Mouse (Mus musculus): ENCODE measurements at regions not wholly inside any gene's neighbourhood (a gene's known extent, or its start where the extent isn't known, plus 50 kb on each side); places are given as distances from the start of the nearest gene placed in this dataset.

- Histone ChIP-seq H3K4me2 (ENCODE audit: low read depth, low read length) (peak overlapping the region; percentile 39), H3K4me1 (replicated peaks; ENCODE audit: control insufficient read depth, insufficient read depth, low read length) (peaks cover 17% of the 10 kb centered on the region), H3K27me3 (ENCODE audit: control insufficient read depth, insufficient read depth, low read depth, low read length) (no peaks in the 10 kb centered on the region), H3K4me3 (ENCODE audit: low read length) (no peak overlapping the region), H3K9ac (ENCODE audit: low read length) (no peak overlapping the region), H3K27ac (ENCODE audit: low read length) (no peak overlapping the region), H3K9me3 (ENCODE audit: control insufficient read depth, low read length) (no peaks in the 10 kb centered on the region), H3K36me3 (ENCODE audit: control insufficient read depth, insufficient read depth, low read length) (no peaks in the 10 kb centered on the region)
- 16% methylated on average over 8 of the region's 8 CpGs for WGBS
- ATAC-seq (ENCODE audit: low read depth) = 0 out of 2 replicates have a peak, but pooled peaks have one; percentile 37
These were observed 111.8 kb downstream of the Cd24a start for GRCm38 (mm10) chr10:43689914-43690316.

- Histone ChIP-seq H3K27ac (ENCODE audit: low read length) (no peak overlapping the region), H3K4me2 (ENCODE audit: low read depth, low read length) (no peak overlapping the region), H3K9ac (ENCODE audit: low read length) (no peak overlapping the region), H3K27me3 (ENCODE audit: control insufficient read depth, insufficient read depth, low read depth, low read length) (no peaks in the 10 kb centered on the region), H3K36me3 (ENCODE audit: control insufficient read depth, insufficient read depth, low read length) (no peaks in the 10 kb centered on the region), H3K4me1 (replicated peaks; ENCODE audit: control insufficient read depth, insufficient read depth, low read length) (peaks cover 17% of the 10 kb centered on the region), H3K4me3 (ENCODE audit: low read length) (no peak overlapping the region), H3K9me3 (ENCODE audit: control insufficient read depth, low read length) (no peaks in the 10 kb centered on the region)
- ATAC-seq (ENCODE audit: low read depth) = no peak
- 38% methylated on average over 5 of the region's 5 CpGs for WGBS
These were observed 115.9 kb downstream of the Cd24a start for GRCm38 (mm10) chr10:43693974-43694373.

DNA sequence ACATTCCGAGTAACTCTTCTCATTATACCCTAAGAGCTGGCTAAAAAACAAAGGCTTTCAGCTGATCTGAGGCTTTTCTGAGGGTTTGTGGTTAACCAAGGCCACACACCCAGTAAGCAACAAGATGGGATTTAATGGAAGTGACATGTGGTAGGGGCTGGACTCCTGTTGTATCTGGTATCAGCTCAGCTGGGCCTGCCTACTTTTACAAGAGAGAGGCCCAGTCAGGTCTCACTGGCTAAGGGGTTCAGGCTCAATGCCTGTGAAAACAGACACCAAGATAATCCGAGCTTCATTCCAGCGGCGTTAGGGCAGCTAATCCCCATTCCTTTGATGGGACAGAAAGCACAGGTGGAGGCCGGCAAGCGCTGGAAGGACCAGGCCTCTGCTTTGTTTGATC, 116.4 kb downstream of the Cd24a start:
- Histone ChIP-seq H3K36me3 (ENCODE audit: control insufficient read depth, insufficient read depth, low read length) (no peaks in the 10 kb centered on the region), H3K9ac (ENCODE audit: low read length) (no peak overlapping the region), H3K27me3 (ENCODE audit: control insufficient read depth, insufficient read depth, low read depth, low read length) (no peaks in the 10 kb centered on the region), H3K4me2 (ENCODE audit: low read depth, low read length) (no peak overlapping the region), H3K9me3 (ENCODE audit: control insufficient read depth, low read length) (no peaks in the 10 kb centered on the region), H3K4me1 (replicated peaks; ENCODE audit: control insufficient read depth, insufficient read depth, low read length) (peaks cover 12% of the 10 kb centered on the region), H3K4me3 (ENCODE audit: low read length) (no peak overlapping the region), H3K27ac (ENCODE audit: low read length) (no peak overlapping the region)
- 34% methylated on average over 6 of the region's 6 CpGs for WGBS
- ATAC-seq (ENCODE audit: low read depth) = no peak

GRCm38 (mm10) chr10:43695470-43695869, 117.4 kb downstream of the Cd24a start:
- WGBS = 64% methylated on average over 10 of the region's 10 CpGs
- Histone ChIP-seq H3K9me3 (ENCODE audit: control insufficient read depth, low read length) (no peaks in the 10 kb centered on the region), H3K4me2 (ENCODE audit: low read depth, low read length) (no peak overlapping the region), H3K4me3 (ENCODE audit: low read length) (no peak overlapping the region), H3K27ac (ENCODE audit: low read length) (no peak overlapping the region), H3K4me1 (replicated peaks; ENCODE audit: control insufficient read depth, insufficient read depth, low read length) (peaks cover 5% of the 10 kb centered on the region; the same call in 1 of the 2 replicates), H3K9ac (ENCODE audit: low read length) (no peak overlapping the region), H3K27me3 (ENCODE audit: control insufficient read depth, insufficient read depth, low read depth, low read length) (no peaks in the 10 kb centered on the region), H3K36me3 (ENCODE audit: control insufficient read depth, insufficient read depth, low read length) (no peaks in the 10 kb centered on the region)
- ATAC-seq (ENCODE audit: low read depth) = no peak

- 16% methylated on average over 2 of the region's 2 CpGs for WGBS
- Histone ChIP-seq H3K27me3 (ENCODE audit: control insufficient read depth, insufficient read depth, low read depth, low read length) (no peaks in the 10 kb centered on the region), H3K9me3 (ENCODE audit: control insufficient read depth, low read length) (no peaks in the 10 kb centered on the region), H3K4me1 (replicated peaks; ENCODE audit: control insufficient read depth, insufficient read depth, low read length) (peaks cover 5% of the 10 kb centered on the region; the same call in 1 of the 2 replicates), H3K27ac (ENCODE audit: low read length) (no peak overlapping the region), H3K4me3 (ENCODE audit: low read length) (no peak overlapping the region), H3K36me3 (ENCODE audit: control insufficient read depth, insufficient read depth, low read length) (no peaks in the 10 kb centered on the region), H3K9ac (ENCODE audit: low read length) (no peak overlapping the region), H3K4me2 (ENCODE audit: low read depth, low read length) (no peak overlapping the region)
- ATAC-seq (ENCODE audit: low read depth) = no peak; the same call in 1 of the 2 replicates
These were observed 119.8 kb downstream of the Cd24a start for GRCm38 (mm10) chr10:43697917-43698316.

DNA sequence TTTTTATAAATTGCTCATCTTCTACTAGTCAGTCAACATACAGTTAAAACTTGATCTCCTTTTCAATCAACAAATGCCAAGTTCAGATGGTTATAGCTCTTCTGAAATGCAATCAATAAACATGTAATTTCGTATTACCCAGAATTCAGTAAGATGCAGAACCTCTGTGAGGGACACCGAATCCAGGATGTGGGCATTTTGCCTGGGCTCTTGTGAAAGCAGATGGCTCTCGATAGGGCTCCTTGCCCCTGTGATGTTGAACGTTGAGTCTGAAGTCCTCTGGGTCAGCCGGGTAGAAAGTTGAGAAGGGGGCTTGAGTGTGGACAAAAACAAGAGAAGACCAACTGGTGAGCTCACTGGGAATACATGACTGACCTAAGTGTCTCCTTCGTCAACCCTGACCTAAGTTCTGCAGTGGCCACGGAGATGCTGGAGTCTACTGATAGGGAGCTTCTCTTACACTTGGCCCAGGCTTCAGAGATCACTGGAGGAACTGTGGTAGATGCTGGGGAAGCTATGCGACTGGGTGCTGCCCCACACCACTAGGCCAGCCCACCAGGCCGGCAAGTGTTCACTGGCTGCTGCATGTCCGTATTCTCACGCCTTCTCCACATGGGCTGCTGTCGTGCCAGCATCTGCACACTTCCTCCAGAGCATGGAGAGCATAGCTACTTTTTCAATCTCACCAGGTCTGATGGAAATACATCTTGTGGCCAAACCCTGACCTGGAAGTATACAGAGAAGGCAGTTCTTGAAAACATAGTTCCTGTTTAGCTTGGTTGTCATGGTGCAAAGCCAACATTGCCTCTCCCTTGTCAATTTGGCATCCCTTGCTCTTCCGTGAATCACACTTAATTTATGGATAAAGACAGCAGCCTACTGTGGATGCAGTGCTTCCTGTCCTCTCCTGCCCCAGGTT, 122.5 kb downstream of the Cd24a start:
- no peak for ATAC-seq (ENCODE audit: low read depth)
- Histone ChIP-seq H3K27me3 (ENCODE audit: control insufficient read depth, insufficient read depth, low read depth, low read length) (no peaks in the 10 kb centered on the region), H3K4me3 (ENCODE audit: low read length) (no peak overlapping the region), H3K9me3 (ENCODE audit: control insufficient read depth, low read length) (no peaks in the 10 kb centered on the region), H3K27ac (ENCODE audit: low read length) (no peak overlapping the region), H3K9ac (ENCODE audit: low read length) (no peak overlapping the region), H3K36me3 (ENCODE audit: control insufficient read depth, insufficient read depth, low read length) (no peaks in the 10 kb centered on the region), H3K4me2 (ENCODE audit: low read depth, low read length) (no peak overlapping the region), H3K4me1 (replicated peaks; ENCODE audit: control insufficient read depth, insufficient read depth, low read length) (no peaks in the 10 kb centered on the region)
- 78% methylated on average over 13 of the region's 13 CpGs for WGBS

DNA sequence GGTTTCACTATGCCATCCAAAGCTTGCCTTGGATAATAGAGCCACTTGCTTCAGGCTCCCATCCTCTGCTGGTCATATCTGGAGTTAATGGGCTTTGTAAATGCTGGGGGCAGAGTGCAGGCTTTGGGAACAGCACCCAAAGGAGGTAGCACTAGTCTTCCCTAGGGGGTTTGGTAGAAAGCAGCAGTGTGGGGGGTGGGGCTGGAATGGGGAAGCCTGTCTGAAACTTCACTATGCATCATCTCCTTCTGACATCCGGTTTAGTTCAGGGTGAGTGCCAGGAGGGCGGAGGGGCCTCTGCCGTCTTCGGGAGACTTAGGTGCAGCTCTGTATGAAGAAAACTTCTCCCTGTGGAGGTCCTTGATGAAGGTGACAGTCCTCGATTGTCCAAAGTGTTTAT, 124.8 kb downstream of the Cd24a start:
- Histone ChIP-seq H3K9ac (ENCODE audit: low read length) (no peak overlapping the region), H3K4me3 (ENCODE audit: low read length) (no peak overlapping the region), H3K4me1 (replicated peaks; ENCODE audit: control insufficient read depth, insufficient read depth, low read length) (no peaks in the 10 kb centered on the region), H3K4me2 (ENCODE audit: low read depth, low read length) (no peak overlapping the region), H3K36me3 (ENCODE audit: control insufficient read depth, insufficient read depth, low read length) (no peaks in the 10 kb centered on the region), H3K27me3 (ENCODE audit: control insufficient read depth, insufficient read depth, low read depth, low read length) (no peaks in the 10 kb centered on the region), H3K27ac (ENCODE audit: low read length) (no peak overlapping the region), H3K9me3 (ENCODE audit: control insufficient read depth, low read length) (no peaks in the 10 kb centered on the region)
- ATAC-seq (ENCODE audit: low read depth) = no peak
- 57% methylated on average over 5 of the region's 5 CpGs for WGBS

GRCm38 (mm10) chr10:43706001-43706988, 128.2 kb downstream of the Cd24a start:
- Histone ChIP-seq H3K4me2 (ENCODE audit: low read depth, low read length) (no peak overlapping the region), H3K36me3 (ENCODE audit: control insufficient read depth, insufficient read depth, low read length) (no peaks in the 10 kb centered on the region), H3K9ac (ENCODE audit: low read length) (no peak overlapping the region), H3K27ac (ENCODE audit: low read length) (no peak overlapping the region), H3K4me1 (replicated peaks; ENCODE audit: control insufficient read depth, insufficient read depth, low read length) (no peaks in the 10 kb centered on the region), H3K9me3 (ENCODE audit: control insufficient read depth, low read length) (no peaks in the 10 kb centered on the region), H3K4me3 (ENCODE audit: low read length) (no peak overlapping the region), H3K27me3 (ENCODE audit: control insufficient read depth, insufficient read depth, low read depth, low read length) (no peaks in the 10 kb centered on the region)
- 50% methylated on average over 17 of the region's 17 CpGs for WGBS
- ATAC-seq (ENCODE audit: low read depth) = 0 out of 2 replicates have a peak, but pooled peaks have one; percentile 7

- Histone ChIP-seq H3K9me3 (ENCODE audit: control insufficient read depth, low read length) (no peaks in the 10 kb centered on the region), H3K27ac (ENCODE audit: low read length) (no peak overlapping the region), H3K27me3 (ENCODE audit: control insufficient read depth, insufficient read depth, low read depth, low read length) (no peaks in the 10 kb centered on the region), H3K9ac (ENCODE audit: low read length) (no peak overlapping the region), H3K4me2 (ENCODE audit: low read depth, low read length) (no peak overlapping the region), H3K4me1 (replicated peaks; ENCODE audit: control insufficient read depth, insufficient read depth, low read length) (no peaks in the 10 kb centered on the region), H3K4me3 (ENCODE audit: low read length) (no peak overlapping the region), H3K36me3 (ENCODE audit: control insufficient read depth, insufficient read depth, low read length) (no peaks in the 10 kb centered on the region)
- ATAC-seq (ENCODE audit: low read depth) = no peak
- 79% methylated on average over 5 of the region's 5 CpGs for WGBS
These were observed 128.9 kb downstream of the Cd24a start for GRCm38 (mm10) chr10:43707011-43707410.
